Mouse (Mus musculus) kidney, postnatal 25 days (tissue): ENCODE measurements at regions not wholly inside any gene's neighbourhood (a gene's known extent, or its start where the extent isn't known, plus 50 kb on each side); places are given as distances from the start of the nearest gene placed in this dataset.

Experiments
- DNase-seq, 2 experiments: peaks; one replicate each; pipeline ENCODE4 v3.0.0; 2021; ENCODE audit warnings: mixed read lengths in 2 of 2

- no peak for DNase-seq
Observed at GRCm38 (mm10) chr8:73930344-73930743, 577.0 kb upstream of the Large1 start.

- DNase-seq = no peak
Observed at GRCm38 (mm10) chr8:73925515-73926241, 572.3 kb upstream of the Large1 start.

- no peak for DNase-seq
Observed at GRCm38 (mm10) chr8:73923181-73923580, 569.8 kb upstream of the Large1 start.

- no peak for DNase-seq
Observed at GRCm38 (mm10) chr8:73921158-73921557, 567.8 kb upstream of the Large1 start.

GRCm38 (mm10) chr8:73920564-73920963 lies 567.2 kb upstream of the Large1 start:
- no peak for DNase-seq

GRCm38 (mm10) chr8:73905071-73905470 lies 551.7 kb upstream of the Large1 start:
- DNase-seq = peak; percentile 1 to 41

GRCm38 (mm10) chr8:73903838-73904237 lies 550.5 kb upstream of the Large1 start:
- no peak for DNase-seq

GRCm38 (mm10) chr8:73885976-73886375 lies 532.6 kb upstream of the Large1 start:
- no peak for DNase-seq

- DNase-seq = no peak
Observed at GRCm38 (mm10) chr8:73881606-73882005, 528.3 kb upstream of the Large1 start.
